In the genomic region with DNA sequence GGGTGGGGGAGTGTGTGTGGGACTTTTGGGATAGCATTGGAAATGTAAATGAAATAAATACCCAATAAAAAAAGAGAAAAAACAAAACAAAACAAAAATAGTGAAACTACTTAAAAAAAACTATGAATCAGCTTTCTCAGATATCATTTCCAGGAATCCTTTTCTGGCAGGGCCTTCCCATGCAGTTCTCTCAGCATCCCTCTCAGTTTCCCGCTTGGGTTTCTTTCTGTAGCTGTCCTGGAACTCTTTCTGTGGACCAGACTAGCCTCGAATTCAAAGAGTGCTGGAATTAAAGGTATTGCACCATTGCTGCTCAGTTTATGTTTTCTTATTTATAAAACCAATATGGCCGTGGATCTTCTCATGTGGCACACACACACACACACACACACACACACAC, we compare ENCODE assay signal across 36 mouse cellular contexts. TPM values are rescaled to one million over a fixed set of nuclear protein-coding genes. Genes with fewer than 3 reads are reported as not detected.
"Had no signal": no experiment of that assay in that cellular context is flagged by ENCODE, and none has a peak within 500 bp of the region (broad histone marks: within the 10 kb centered on the region; RNA-seq: fewer than 3 reads in every experiment).

No protein-coding gene starts in this region.

- H3K4me1 ChIP-seq: liver, embryonic 13.5 days; liver, embryonic 15.5 days had no signal

- ATAC-seq: liver, embryonic 12.5 days; liver, postnatal 0 days; lung, postnatal 0 days had no signal

- H3K4me2 ChIP-seq: limb, embryonic 12.5 days; limb, embryonic 13.5 days; limb, embryonic 15.5 days; liver, embryonic 11.5 days; liver, embryonic 12.5 days; liver, embryonic 13.5 days; liver, embryonic 15.5 days; lung, embryonic 14.5 days; lung, embryonic 15.5 days; midbrain, embryonic 12.5 days; midbrain, embryonic 13.5 days; midbrain, embryonic 15.5 days; neural tube, embryonic 12.5 days had no signal

- H3K36me3 ChIP-seq: limb, embryonic 10.5 days; limb, embryonic 12.5 days; limb, embryonic 13.5 days; limb, embryonic 15.5 days; liver, embryonic 12.5 days; liver, embryonic 13.5 days; liver, embryonic 15.5 days; lung, embryonic 15.5 days; midbrain, embryonic 10.5 days; midbrain, embryonic 12.5 days; midbrain, embryonic 13.5 days; midbrain, embryonic 15.5 days; neural tube, embryonic 12.5 days had no signal

- H3K9me3 ChIP-seq: limb, embryonic 10.5 days; limb, embryonic 12.5 days; limb, embryonic 13.5 days; limb, embryonic 15.5 days; liver, embryonic 12.5 days; liver, embryonic 13.5 days; liver, embryonic 15.5 days; lung, embryonic 15.5 days; midbrain, embryonic 10.5 days; midbrain, embryonic 12.5 days; midbrain, embryonic 13.5 days; midbrain, embryonic 15.5 days; neural tube, embryonic 12.5 days had no signal

- H3K4me3 ChIP-seq: limb, embryonic 10.5 days; limb, embryonic 12.5 days; limb, embryonic 13.5 days; limb, embryonic 15.5 days; liver, embryonic 12.5 days; liver, embryonic 13.5 days; liver, embryonic 15.5 days; lung, embryonic 15.5 days; megakaryocyte, embryonic 14.5 days; midbrain, embryonic 10.5 days; midbrain, embryonic 12.5 days; midbrain, embryonic 13.5 days; midbrain, embryonic 15.5 days; myocyte; neural tube, embryonic 12.5 days had no signal

- H3K9ac ChIP-seq: limb, embryonic 12.5 days; limb, embryonic 13.5 days; limb, embryonic 15.5 days; liver, embryonic 12.5 days; liver, embryonic 13.5 days; liver, embryonic 14.5 days; liver, embryonic 15.5 days; liver, postnatal 0 days; lung, embryonic 14.5 days; lung, embryonic 15.5 days; midbrain, embryonic 12.5 days; midbrain, embryonic 13.5 days; midbrain, embryonic 15.5 days; neural tube, embryonic 12.5 days had no signal

- DNase-seq: left cerebral cortex, postnatal 4 days; liver; liver, embryonic 13.5 days; liver, postnatal 0 days; lung, adult 18-20 months; lung, adult 2 months; lung, embryonic 14.5 days; lung, postnatal 10 days; lung, postnatal 14 days; lung, postnatal 36 days; lung, postnatal 4 days had no signal

- H3K27ac ChIP-seq: limb, embryonic 10.5 days; limb, embryonic 12.5 days; limb, embryonic 13.5 days; limb, embryonic 15.5 days; liver, embryonic 12.5 days; liver, embryonic 13.5 days; liver, embryonic 14.5 days; liver, embryonic 15.5 days; lung, embryonic 15.5 days; macrophage; midbrain, embryonic 10.5 days; midbrain, embryonic 12.5 days; midbrain, embryonic 13.5 days; midbrain, embryonic 15.5 days; neural tube, embryonic 12.5 days had no signal

RNA-seq across cellular contexts. Expression of a gene that starts 1.0 kb away (rescaled TPM):
- total RNA-seq: liver, adult 2 months; megakaryocyte progenitor cell, adult 5-6 weeks; megakaryocyte, adult 5-6 weeks; megakaryocyte-erythroid progenitor cell, adult 5-6 weeks; monocyte, adult 5-6 weeks had no signal
- polyA plus RNA-seq: liver, adult 2 months; liver, embryonic 11.5 days; liver, embryonic 12.5 days; liver, embryonic 13.5 days; liver, embryonic 14.5 days; liver, embryonic 15.5 days; liver, embryonic 16.5 days; liver, postnatal 0 days; lung, postnatal 0 days; macrophage; midbrain, embryonic 10.5 days; neural tube, embryonic 11.5 days had no signal
